Mouse (Mus musculus) thymus, postnatal 25 days (tissue): ENCODE measurements around the gene Srd5a1.
"Not testable (repeated sequence)": the region's sequence is repeated elsewhere in the genome, so short reads cannot be mapped to it uniquely, and the experiment has no call there.

Source experiments
- DNase-seq: peaks from one replicate; pipeline ENCODE4 v3.0.0; 2022

The Srd5a1 gene

DNA sequence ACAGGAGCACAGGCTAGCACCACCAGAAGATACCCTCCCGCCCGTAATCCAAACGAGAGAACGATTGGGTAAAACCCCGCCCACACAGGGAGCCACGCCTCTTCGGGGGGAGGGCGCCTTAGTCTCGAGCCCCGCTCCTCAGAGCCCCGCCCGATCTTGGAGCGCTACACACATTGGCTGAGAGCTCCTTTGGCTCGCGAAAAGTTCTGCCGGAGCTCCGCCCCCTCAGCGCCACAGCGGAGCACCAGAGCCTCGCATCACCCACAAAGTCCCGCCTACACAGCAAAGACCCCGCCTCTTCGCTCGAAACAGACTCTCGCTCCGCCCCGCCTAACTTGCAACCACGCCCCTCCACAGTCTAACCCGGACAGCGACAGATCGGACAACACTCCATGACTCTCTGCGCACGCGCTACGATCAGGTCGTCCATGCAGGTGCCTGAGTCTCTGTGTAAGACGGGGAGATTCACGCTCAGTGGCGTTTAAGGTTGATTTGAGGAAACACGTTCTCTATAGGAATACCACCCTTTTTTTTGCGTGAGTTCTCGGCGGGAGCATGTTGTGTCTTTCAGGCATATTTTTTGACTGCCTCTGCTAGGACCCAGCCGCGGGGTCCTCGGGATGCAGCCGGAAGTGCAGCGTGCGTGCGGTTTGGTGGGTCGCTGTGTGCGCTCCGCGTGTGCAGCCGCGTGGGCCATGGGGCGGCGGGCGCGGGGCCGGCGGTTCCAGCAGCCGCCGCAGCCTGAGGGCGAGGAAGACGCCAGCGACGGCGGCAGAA lies at the start of gene Srd5a1:
Gene Srd5a1 (minus strand): TSS at position 45 of the 777 bp plus-strand sequence.
- peak; percentile 100 for DNase-seq

DNA sequence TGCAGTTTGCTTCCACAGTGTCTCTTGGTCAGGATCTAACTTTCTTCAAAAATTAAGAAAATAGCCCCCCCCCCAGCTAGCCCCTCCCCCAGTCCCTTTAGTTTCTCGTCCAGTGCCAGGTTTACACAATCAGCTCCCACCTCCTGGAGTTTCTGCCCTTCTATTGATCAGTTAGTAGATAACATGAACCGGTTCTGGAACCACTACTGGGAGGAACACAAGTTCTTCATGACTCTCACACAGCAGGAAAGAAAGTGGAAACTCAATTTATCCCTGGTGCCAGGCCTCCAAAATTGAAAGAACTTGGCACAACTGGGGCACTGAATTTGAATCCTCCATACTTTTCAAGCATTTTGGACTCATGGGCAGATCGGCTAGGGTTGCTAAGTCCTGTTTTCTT lies 43.3 kb upstream of the Srd5a1 start:
- DNase-seq: no peak

DNA sequence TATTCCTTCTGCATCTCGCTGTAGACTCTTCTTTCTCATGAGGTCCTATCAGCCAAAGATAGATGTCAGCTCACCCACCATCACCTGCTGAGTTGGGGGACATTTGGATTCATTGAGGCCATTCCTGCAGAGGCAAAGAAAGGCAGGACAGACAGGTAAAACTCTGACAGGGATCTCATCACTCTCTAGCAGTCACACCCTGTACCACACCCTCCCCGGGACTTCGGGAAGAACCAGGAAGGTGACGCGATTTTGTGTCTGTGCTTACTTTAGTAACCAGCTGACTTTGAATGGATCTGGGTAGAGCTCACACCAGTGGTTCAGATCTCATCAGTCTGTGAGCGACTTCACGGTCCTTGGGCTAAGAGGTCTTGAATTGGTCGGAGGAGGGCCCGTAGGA lies 35.2 kb upstream of the Srd5a1 start:
- no peak for DNase-seq

DNA sequence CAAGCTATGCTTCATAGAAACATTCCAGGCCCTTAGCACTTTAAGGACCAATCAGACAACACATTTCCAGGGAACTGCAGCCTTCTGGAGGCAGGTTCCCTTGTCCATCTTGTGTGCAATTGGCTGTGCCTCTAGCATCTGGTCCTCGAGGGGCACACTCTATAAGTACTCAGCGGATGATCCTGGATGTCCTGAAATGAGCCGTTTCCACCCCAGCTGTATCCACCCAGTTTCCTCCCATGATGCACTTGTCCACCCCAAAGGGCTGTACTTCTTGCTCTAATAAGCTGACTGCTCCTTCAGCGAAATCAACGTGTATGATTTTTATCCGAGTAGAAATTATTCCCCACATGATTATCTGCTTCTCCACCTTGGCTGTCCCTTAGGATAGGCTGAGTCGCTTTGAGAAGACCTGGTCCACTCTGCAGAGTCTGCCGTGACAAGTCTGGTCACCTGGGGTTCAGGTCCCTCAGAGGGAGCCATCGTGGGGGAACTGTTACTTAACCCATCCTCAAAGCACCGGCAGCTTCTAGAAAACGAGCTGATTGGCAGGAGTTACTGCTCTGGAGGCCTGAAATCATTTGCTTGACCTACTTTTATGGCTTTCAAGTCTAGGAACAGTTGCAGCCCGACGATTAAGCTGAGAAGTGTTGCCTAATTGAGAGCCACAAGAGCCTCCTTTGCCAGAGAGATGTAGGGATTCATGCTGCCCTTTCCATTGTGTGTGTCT lies 34.6 kb upstream of the Srd5a1 start:
- no peak for DNase-seq

DNA sequence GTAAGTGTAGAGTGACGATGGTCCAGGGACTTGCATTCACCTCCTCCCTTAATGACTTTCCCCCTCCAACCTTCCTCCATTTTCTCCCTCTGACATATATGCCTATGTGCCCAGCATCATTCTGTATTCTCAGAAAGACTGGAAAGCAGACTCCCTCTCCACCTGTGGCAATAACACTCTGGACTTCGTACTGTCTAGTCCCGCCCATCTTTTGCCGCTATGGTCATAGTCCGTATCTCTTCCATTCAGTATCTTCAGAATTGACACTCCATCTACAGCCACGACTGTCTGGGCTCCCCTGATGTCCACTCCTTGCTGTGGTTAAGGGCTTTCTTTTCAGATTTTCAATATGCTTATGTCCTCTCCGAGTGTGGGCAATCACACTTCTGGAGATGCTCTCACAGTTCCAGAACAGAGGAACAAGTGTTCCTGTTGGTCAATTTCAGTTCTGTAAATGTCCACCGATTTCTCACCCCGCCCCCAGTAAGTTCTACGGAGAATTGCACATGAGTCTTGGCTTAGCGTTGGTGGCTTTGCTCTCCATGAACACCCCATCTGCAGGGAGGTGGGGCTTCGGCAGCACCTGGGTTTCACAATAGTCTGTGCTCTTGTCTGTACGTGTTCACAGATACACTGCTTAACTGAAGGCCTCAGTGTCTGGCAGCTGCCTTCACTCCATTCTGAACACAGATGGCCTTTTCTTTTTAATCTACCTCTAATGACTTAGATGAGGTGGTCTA lies 33.4 kb upstream of the Srd5a1 start:
- DNase-seq: no peak

DNA sequence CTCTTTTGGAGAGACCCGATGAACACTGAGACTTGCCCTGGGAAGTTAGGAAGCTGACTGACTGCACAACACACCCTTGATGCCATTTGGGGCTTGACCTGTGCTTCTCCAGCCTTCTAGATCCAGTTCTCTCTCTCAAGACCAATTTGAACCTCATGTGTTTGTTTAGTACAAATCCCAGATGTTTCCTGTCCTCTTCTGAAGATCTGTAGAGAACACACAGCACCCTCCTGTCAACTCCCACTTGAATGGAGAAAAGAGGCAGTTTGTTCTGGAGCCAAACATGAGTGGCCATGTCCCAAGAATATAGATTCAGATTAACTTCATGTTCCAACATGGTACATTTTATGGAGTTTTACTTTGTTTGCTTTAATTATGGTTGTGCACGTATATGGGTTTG lies 32.7 kb upstream of the Srd5a1 start:
- no peak for DNase-seq

DNA sequence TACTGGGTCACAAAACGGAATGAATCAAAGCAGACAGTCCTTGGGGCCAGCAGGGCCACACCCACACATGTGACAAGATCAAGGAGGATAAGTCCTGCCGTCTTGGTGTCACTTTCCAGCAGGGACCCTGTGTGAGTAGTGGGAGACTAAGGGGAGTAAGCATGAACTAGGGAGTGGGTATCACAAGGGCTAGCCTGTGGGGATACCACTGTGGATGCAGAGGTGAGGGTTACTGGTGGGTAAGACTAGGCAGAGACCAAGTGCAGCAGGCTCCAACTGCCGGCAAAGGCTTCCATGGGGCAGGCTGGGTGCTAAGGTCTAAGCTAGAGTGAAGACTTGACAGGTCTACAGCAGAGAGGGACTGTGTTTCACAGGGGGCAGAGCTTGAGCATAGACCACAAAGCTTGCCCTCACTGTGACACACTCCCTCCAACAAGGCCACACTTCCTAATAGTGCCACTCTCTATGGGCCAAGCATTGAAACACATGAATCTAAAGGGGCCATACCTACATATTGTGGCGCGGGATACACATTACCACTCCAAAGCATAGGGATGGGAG lies 31.5 kb upstream of the Srd5a1 start:
- DNase-seq: no peak

DNA sequence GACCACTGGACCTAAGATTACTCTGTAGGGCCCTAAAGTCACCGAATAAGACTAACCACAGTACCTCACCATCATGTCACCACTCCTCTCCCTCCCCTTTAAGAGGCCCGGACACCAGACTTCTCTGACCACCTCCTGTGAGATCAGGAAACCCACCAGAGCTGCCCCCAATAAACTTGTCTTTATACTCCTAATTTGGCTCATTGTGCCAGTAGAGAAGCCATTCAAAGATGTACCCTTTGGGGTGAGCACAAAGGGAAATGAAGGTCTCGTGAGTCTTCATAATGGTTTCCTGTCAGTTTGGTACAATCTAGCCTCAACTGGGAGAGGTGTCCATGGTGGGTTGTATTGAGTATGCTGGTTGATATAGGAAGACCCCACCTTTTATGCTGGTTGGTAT lies 29.8 kb upstream of the Srd5a1 start:
- no peak for DNase-seq

DNA sequence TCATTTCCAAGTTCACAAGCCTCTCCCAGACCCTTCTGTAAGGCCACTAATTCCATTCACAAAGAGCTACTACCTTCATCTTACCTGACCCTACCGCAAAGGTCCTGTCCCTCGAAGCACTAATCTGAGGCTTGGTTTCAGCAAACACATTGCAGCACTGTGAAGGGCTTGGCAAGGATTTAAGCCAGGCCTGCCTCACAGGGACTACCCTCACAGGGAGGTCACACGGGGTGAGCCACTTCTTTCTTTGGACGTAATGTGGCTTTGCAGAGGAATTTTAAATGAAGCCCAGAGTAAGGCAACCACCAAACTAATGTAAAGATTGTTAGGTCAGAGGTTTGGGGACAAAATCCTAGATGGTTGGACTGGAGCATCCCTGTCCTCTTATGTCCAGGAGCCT lies 29.3 kb upstream of the Srd5a1 start:
- no peak for DNase-seq

DNA sequence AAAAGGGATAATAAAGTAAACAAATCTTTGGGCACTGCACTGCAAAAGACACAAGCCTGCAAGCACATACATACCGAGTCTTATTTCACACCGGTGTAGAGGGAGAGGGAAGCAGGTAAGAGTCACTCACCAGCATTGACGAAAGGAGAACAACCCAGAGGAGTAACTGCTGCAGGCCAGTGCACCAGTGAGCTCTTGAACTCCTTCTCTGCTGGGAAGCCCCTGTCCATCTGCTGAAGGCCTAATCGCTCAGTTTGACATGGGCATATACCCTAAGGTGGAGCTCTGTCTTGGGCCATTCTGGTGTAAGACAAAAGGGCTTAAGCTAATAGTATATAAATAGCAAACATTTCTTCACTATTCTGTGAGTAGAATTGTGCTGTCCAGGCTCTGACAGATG lies 28.9 kb upstream of the Srd5a1 start:
- DNase-seq: no peak

DNA sequence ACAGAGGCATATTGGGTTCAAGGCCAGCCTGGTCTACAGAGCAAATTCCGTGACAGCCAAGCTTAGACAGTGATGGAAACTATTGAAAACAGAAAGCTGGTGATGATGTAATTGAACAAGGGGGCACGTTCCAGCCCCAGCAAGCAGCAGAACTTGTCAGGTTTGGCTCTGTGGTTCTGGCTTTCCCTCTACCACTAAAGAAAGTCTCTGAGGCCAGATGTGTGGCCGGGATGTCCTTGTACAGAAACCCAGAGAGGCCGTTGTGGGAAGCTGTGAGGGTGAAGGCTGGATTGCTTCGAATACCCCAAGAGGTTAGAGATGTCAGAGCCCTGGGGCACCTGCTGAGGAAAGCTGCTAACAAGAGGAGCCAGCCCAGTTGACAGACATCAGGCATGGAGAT lies 28.0 kb upstream of the Srd5a1 start:
- DNase-seq: no peak

DNA sequence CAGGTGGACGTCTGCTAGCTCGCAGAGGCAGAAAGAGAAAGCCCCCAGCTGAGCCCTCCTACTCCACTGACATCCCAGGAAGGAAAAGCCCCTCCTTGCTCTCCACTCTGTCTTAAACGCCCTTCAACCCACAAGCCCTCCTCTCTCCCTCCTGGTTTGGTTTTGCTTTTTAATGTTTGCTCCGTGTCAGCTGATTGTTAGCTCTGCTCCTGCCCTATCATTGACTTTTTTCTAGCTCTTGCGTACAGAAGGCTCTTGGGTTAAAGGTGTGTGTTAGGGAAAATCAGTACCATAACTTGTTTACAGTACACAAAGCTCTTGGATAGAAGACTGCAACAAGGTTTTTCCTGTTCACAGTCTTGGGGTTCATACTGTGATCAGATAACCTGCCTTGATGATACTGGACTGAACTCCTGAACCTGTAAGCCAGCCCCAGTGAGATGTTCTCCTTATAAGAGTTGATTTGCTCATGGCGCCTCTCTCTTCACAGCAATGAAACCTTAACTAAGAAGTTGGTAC lies 26.9 kb upstream of the Srd5a1 start:
- DNase-seq: no peak

DNA sequence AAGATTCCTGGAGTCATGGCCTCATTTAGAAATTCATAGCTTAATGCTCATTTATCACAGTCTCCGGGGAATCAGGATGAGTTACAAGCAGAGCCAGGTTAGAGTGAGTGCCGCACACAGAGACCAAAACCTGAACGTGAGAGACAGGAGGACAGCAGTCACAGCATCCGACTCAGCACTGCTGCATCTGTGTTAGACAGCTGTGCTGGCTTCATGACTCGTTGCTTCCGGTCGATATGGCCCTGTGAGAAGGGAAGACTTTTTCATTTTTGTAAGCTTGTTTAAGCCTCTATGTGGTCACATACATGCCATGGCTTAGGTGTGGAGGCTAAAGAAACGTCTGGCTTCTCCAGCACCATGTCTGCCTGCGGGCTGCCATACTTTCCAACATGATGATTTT lies 26.4 kb upstream of the Srd5a1 start:
- no peak for DNase-seq

DNA sequence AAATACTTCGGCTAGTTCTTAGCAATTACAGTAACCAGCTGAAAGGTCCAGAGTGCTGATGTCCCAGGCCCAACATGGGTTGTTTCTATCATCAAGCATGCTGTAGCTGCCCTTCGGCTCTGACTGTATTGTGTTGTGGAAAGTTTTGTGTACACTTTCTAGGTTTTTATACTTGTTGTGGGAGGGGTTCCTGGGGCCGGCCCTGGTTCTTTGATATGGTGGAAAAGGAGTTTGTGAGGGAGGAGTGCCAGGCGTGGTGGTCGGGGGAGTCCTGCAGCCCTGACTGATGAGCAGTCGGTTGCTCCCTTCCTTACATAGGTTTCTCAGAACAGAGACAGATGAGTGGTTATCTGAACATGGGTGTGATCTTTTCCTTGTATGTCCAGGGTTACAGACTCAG lies 25.6 kb upstream of the Srd5a1 start:
- DNase-seq: no peak

DNA sequence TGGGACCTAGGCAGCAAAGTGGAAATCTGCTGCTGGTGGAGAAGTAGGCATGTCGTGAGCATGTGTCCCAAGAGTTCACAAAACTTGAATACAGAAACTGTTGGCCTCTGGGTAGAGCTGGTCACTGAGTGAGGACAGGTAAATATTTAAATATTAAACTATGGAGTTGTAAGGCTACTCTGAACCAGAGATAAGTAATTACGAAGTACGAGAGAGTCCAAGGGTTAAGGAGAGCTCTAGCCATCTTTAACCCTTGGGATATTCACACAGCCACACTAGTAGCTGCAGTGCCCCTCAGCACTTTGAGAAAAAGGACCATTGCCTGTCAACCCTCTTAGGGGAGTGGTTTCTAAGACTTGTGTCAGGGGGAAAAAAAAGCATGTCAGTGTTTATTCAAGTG lies 25.1 kb upstream of the Srd5a1 start:
- DNase-seq: no peak

DNA sequence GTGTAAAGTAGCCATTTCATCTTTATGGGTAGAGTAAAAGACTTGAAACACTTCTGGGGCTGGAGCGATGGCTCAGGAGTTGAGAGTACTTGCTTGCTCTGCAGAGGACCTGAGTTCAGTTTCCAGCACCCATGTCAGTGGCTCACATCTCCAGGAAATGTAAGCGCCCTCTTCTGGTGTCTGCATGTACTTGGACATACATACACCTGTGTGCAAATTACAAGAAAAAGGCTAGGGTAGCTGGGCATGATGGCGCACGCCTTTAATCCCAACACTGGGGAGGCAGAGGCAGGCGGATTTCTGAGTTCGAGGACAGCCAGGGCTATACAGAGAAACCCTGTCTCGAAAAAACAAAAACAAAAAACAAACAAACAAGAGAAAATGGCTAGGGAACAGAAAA lies 24.6 kb upstream of the Srd5a1 start:
- not testable (repeated sequence) for DNase-seq

DNA sequence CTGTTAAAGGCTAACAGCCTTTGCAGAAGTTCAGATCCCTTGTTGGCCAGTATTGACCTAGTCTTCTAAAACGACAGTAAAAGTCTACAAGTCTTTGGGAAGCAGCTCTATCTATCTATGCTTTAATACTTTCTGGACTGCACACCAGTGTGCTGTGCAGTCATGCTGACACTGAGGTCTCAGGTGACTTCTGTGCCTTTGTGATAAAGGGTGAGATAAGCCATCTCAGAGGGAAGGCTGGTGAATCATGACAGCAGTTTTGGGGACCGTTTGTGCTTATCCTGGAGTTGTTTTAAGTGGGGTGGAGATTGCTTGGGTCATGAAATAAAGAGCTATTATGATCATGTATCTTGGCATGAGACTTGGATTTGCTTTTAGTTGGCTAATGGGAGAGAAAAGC lies 22.7 kb upstream of the Srd5a1 start:
- no peak for DNase-seq

DNA sequence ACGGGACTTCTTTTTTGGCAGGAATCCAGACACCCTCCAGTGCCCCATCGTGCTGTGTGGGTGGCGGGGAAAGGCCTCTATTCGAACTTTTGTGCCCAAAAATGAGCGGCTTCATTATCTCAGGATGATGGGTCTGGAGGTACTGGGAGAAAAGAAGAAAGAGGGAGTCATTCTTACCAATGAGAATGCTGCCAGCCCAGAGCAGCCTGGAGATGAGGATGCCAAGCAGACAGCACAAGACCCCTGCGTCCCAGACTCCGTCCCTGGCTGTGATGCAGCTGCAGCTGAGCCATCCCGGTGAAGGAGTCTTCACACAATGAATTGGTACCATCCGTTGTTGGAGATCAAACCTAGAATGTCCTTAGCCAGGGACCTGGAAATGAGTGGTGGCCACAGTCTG lies 22.3 kb upstream of the Srd5a1 start:
- DNase-seq: no peak

DNA sequence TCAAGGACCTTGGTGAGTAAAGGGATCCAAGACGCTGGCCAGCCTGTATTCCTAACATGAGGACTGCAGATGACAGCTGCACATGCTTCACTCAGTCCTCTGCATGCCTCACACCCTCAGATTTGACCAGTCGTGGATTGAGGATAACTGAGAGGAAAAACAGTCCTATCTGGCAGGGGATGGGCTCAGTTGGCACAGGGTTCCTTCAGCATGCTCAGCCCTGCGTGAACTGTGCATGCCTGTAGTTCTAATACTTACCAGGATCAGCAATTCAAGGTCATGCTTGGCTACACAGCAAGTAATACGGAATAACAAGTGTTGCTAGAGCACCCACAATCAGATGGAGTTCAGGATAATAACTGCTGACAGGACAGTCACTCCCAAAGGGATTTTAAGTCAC lies 20.4 kb upstream of the Srd5a1 start:
- DNase-seq: no peak

DNA sequence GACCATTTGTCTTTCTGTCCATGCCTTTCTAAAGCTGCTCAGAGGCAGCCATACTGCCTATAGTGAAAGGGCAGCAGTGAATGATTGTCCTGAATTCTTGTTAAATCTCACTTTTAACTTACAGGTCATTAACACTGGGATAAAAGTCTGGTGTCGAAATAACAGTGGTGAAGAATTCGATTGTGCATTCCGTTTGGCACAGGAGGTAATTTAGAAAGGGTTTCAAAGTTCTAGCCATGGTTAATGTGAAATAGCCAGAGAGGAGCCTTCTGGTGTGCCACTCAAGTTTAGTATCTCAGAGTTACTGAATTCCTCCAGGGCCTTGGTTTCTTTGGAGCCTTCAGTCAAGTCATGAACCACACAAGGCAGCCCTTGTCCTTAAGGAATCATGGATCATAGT lies 19.9 kb upstream of the Srd5a1 start:
- no peak for DNase-seq

DNA sequence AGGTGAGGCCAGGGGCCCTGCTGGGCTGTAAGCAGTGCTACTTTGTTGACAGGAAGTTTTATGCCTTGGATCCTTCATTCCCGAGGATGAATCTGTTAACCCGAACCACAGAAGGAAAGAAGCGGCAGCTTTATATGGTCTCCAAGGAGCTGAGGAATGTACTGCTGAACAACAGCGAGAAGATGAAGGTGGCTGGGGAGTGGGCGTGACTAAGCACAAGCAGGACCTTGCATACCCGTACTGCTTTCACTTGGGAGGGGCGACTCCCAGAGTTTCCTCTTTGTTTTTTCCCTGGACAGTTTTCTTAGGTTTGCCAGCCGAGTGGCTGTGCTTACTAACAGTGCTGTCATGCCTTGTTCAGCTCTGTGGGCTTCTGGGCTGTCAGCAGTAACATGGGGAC lies 19.3 kb upstream of the Srd5a1 start:
- DNase-seq: no peak

DNA sequence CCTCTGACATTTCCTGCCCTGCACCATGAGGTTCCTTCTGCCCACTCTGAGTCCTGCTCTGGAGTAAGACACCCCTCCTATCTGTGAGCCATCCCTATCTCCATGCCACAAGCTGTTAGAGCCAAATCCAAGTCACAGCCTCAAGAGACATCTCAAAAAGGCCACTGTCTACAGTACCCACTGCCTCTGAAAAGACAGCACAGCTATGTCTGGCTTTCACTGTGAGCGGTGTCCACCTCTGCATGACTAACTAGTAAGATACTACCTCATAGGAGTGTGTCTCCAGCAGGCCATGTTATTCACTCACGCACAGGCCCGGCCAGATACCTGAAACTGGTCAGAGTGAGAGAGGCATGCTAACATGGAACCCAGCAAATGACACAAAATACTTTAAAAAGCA lies 16.7 kb upstream of the Srd5a1 start:
- DNase-seq: no peak

DNA sequence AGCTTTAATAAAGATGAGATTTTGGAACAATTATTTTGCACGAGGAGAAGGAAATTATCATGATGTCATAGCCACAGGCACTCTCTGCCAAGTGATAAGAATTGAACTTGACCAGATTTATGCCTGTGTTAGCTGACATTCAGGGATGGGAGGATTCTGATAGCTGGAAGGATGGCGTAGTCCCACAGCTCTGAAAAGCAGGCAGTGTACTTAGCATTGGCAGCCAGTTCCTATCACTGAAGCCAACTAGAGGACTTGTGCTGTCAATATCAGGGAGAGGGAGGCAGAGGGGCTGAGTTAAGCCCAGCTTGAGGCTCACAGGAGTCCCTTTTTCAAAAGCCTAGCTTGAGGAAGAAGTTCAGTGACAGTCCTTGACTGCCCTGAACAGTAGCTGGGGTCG lies 13.3 kb upstream of the Srd5a1 start:
- no peak for DNase-seq

DNA sequence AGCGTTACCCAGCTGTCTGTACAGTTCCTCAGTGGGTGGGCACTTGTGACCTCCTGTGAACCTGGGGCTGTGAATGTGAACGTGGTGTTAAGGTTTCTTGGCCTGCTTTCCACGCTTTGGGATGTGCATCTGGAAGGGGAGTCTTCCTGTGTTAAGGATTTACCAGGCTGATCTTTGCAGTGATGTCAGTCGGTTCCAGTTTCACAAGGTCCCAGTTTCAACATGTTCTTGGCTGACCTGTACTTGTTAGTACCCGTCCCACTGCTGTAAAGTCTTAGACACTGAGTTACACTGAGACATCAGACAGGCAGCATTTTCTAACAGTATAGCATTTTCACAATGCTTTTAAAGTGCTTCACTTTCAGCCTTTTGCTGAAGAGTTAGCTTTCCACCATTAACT lies 12.6 kb upstream of the Srd5a1 start:
- DNase-seq: no peak
